Mouse (Mus musculus) embryonic fibroblast, embryonic 13.5 days (primary cell): ENCODE data around the gene Ube2j2.
A peak's percentile ranks its signal among the peaks of the same experiment; 100 is the strongest.

Experiments used
- CTCF ChIP-seq: IDR thresholded peaks from 2 replicates; pipeline ENCODE4 v1.5.1; 2011; ENCODE audit warnings: mild to moderate bottlenecking, control low read depth, low read length, moderate library complexity, borderline replicate concordance; ENCODE audit not compliant: insufficient read depth
- POLR2A ChIP-seq: IDR thresholded peaks from 2 replicates; pipeline ENCODE4 v1.6.1; 2011; ENCODE audit warnings: low read depth, mild to moderate bottlenecking, control low read depth, low read length, moderate library complexity

- TF ChIP-seq CTCF (no peak), POLR2A (peak; percentile 59; the same call in 1 of the 2 replicates)
Observed at GRCm38 (mm10) chr4:155992906-155993547, 49.4 kb downstream of the Ube2j2 start.
